16 mouse cellular contexts compared by ENCODE assay signal in the genomic region with DNA sequence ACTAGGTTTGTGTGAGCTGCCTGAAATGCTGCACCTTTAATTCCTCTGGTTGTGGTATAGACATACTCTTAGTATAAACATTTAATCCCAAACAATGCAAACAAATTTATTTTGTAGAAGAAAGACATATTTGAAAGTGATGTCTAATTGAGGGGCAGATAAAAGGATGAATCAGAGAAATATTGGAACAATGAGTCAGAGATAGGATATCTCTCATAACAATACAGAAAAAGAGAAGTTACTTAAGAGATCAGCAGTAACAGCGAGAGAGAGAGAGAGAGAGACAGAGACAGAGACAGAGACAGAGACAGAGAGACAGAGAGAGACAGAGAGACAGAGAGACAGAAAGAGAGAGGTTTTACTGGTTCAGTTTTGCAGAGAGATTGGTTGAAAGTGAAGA.
"Had no signal": no experiment of that assay in that cellular context is flagged by ENCODE, and none has a peak within 500 bp of the region (broad histone marks: within the 10 kb centered on the region; RNA-seq: fewer than 3 reads in every experiment).

No protein-coding gene starts in this region.

- H3K36me3 ChIP-seq: neural tube, embryonic 12.5 days; neural tube, embryonic 13.5 days; neural tube, embryonic 15.5 days; stomach, embryonic 15.5 days had no signal

- H3K9ac ChIP-seq: neural tube, embryonic 12.5 days; neural tube, embryonic 13.5 days; neural tube, embryonic 15.5 days; stomach, embryonic 15.5 days had no signal

- DNase-seq: retina, postnatal 1 day; right cerebral cortex, adult 18-20 months; right cerebral cortex, postnatal 14 days; right cerebral cortex, postnatal 25 days; right cerebral cortex, postnatal 4 days; spleen, adult 18-20 months; thymus, adult 2 months; thymus, postnatal 14 days; thymus, postnatal 25 days; thymus, postnatal 36 days; thymus, postnatal 4 days had no signal

- H3K4me1 ChIP-seq: neural tube, embryonic 12.5 days; neural tube, embryonic 13.5 days; neural tube, embryonic 15.5 days; stomach, embryonic 15.5 days had no signal

- H3K27me3 ChIP-seq: neural tube, embryonic 12.5 days; neural tube, embryonic 13.5 days; neural tube, embryonic 15.5 days; stomach, embryonic 15.5 days had no signal

- H3K9me3 ChIP-seq: neural tube, embryonic 12.5 days; neural tube, embryonic 13.5 days; neural tube, embryonic 15.5 days; stomach, embryonic 15.5 days had no signal

- H3K4me3 ChIP-seq: neural tube, embryonic 12.5 days; neural tube, embryonic 13.5 days; neural tube, embryonic 15.5 days; stomach, embryonic 15.5 days had no signal

- H3K27ac ChIP-seq: neural tube, embryonic 12.5 days; neural tube, embryonic 13.5 days; neural tube, embryonic 15.5 days; stomach, embryonic 15.5 days; stomach, postnatal 0 days had no signal
